Mouse (Mus musculus) layer of hippocampus, adult 8-10 months (tissue): ENCODE results near the gene Zfpm1. TPM values are rescaled to one million over a fixed set of nuclear protein-coding genes. Genes with fewer than 3 reads are reported as not detected.

ENCODE experiments used
- DNase-seq, 2 experiments: peaks; one replicate each; pipeline ENCODE4 v3.0.0; 2022; ENCODE audit warnings: low spot score in 2 of 2
- total RNA-seq, 4 experiments: library from RNA; stranded (reverse); gene quantifications; 2 replicates each; pipeline ENCODE4 v1.2.4; 2022

Gene Zfpm1
- total RNA-seq, 4 experiments from 2014 or later = 37.3 to 45.5 (median 41.5) TPM

DNA sequence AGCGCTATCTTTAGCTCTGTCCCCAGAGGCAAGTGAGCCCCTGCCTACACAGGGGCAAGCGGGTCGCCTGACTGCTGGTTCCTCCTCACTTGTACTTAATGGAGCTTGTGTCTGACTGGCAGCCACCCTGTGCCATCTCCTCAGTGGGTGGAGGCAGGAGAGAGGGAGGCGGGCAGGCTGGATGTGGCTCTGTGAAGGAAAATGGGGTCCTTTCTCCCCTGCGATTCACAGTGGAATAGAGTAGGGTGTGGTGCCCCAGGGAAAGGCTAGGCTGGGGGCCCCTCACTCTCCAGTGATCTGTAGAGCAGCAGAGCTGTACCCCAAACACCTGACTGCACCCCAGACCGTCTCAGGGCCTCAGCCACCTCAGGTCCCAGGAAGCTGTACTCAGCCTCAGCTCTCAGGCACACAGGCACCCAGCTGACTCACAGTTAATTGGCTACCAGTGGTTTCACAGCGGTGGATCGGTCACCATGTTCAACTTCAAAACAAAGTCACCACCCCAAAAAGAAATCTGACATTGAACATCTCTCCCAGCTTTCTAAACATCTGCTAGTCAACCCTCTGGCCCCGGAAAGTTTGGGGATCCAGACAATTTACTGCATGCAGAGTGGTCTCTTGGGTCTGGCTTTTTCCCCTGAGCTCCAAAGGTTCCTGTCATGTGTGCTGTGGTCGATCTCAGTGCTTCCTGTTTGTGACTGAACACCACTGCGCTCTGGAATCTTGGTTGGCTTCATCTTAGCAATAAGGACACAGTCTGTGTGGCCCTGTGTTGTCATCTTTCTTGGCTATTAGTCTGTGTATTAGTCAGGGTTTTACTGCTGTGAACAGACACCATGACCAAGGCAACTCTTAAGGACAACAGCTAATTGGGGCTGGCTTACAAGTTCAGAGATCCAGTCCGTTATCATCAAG lies 63.5 kb downstream of the Zfpm1 start:
- no peak for DNase-seq

DNA sequence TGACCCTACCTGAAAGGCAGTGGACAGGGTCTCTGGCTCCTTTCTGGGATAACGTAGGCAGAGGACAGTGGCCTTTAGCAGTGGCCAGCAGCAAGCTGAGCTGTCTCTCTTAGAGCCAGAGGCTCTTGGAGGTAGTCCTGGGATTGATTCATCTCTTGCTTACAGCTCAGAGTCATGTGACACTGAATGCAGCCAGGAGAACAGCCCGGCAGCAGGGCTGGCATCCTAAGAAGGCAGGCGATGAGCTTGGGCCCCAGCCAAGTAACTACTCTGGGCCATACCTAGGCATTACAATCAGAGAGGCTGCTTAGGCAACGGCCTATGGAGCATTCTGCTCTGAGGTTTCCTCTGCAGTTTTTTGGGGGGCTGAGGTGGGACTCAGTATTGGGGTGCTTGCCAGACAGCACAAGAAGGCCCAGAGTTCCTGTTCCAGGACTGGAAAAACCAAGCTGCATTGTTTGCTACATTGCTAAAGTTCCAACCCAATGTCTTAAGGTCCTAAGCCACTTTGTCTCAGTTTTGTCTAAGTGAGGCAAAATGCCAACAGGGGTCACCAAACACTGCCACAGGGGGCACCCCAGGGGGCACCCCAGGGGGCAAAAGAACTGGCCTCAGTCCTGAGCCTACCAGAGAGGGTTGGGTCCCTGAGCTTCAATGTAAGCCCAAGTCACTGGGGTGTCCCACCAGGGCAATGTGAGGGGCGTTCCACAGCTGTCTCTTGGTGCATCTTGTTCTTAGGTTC lies 66.0 kb downstream of the Zfpm1 start:
- peak; percentile 70 to 86 for DNase-seq

DNA sequence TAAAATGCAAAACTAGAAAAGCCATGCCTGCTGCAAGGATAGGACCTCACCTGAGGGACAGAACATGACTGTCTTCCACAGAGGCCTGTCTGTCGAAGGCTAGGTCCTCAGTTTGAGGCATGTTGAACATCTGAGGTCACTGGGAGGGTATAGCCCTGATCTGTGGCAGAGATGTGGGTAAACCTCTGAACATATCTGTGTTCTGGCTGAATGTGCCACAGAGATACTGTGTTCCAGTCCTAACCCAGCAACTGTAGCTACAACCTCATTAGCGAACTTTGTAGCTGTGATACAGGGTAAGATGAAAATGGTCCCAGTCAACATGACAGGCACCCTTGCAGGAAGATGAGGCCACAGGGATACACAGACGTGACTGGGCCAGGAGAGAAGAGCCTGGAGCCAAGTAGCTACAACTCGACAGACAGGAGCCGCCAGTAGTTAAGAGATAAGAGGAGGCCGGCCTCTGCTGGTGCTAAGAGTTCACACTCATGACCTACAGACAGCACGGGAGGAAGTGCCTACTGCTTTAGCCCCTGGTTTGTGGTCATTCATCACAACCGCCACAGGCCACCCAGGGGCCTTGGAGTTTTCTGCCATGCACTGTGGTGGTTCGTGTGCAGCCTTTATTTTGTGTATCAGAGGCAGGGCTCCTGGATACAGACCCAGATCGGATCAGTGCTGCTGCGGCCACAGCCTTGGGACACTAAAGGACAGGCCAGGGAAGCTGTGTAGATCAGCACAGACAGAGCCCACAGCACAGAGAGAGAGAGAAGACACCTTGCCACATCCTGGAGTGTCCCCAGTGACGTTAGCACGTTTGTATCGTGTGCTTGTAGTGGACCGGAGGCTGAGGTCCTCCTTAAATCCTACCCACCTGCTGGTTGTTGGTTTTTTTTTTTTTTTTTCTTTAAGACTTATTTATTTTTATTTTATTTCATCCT lies 67.7 kb downstream of the Zfpm1 start:
- no peak for DNase-seq

GRCm38 (mm10) chr8:122350309-122351089 lies 68.6 kb downstream of the Zfpm1 start:
- no peak for DNase-seq

GRCm38 (mm10) chr8:122354157-122354556 lies 72.2 kb downstream of the Zfpm1 start:
- no peak for DNase-seq

DNA sequence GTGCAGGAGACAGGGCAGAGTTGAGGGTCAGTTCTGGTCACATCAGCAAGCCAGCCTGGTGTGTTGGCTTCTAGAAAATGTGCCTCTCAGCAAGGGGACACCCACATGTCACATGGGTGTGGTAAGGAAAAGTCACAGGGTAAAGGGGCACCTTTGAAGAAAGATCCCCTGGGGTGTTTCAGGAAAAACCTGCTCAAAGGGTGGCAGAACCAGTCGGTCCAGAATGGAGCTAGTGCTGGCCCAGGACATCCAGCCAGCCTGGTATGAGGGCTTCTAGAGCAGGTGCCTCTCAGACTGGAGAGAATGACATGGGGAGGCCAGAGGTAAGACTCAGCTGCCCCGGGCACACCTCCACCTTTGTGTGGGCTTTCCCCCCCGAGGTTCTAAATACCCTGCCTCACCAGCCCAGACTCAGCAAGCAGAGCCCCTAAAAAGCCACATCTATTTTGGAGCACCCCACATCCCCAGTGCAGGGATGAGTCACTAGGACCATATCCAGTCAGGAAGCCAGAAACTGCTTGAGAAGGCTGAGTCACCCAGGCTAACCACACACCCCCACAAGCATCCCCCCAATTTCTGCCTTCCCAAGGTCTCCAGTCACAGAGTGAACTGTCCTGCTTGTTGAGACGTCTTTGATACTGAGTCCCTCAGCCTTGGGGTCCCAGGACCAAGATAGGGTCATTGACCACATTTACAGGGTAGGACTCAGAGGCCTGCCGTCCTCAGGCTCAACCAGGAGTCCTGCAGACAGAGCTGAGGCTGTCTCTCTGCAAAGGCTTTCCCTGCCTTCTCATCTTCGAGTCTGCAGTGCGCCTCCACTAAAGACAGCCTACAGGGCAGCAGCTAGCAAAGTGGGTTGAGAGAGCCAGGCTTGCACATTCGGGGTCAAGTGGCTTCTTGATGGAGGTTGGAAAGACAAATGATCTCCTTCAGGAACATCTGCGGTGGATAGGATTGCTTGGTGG lies 74.0 kb downstream of the Zfpm1 start:
- no peak for DNase-seq

DNA sequence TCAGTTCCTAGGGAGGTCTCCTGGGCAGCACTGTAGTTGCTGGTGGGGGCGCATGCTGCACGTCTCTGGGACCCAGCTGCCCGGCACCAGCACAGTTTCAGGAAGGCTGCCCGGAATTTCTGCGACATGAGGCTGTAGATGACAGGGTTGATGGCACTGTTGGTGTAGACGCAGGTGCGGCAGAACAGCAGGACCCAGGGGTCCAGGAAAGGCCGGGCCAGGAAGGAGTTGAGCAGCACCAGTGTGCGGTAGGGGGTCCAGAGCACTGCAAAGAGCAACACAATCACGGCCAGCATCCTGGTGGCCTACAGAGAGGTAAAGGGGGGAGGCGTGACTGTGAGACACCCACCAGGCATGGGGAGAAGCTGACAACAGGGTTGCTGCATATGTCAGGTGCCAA lies 75.3 kb downstream of the Zfpm1 start:
- DNase-seq = no peak

- no peak for DNase-seq
These were observed 75.7 kb downstream of the Zfpm1 start for GRCm38 (mm10) chr8:122357641-122358040.

DNA sequence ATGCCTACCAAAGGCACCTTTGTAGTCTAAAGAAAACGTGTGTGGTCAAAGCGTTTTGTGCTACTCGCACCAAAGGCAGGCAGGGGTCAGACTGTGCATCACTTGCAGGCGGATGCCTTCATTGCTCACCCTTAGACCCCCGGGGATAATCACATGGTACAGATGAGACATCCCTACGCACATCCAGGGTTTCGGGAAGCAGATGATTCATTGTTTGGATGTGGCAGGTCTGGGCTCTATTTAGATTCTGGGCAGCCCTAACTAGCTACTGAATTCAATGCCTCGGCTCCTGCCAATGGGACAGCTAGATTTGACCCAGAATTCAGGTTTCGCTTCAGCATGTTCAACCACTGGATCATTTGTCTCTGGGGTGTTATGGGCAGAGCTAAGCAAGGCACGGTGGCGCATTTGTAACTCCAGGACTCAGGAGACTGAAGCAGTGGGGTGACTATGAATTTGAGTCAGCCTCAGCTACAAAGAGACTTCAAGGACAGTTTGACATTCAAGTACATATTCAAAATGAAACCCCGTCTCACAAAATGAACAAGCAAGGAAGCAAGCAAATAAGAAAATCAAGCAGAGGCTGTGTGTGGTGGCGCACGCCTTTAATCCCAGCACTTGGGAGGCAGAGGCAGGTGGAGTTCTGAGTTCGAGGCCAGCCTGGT lies 77.3 kb downstream of the Zfpm1 start:
- DNase-seq = no peak

DNA sequence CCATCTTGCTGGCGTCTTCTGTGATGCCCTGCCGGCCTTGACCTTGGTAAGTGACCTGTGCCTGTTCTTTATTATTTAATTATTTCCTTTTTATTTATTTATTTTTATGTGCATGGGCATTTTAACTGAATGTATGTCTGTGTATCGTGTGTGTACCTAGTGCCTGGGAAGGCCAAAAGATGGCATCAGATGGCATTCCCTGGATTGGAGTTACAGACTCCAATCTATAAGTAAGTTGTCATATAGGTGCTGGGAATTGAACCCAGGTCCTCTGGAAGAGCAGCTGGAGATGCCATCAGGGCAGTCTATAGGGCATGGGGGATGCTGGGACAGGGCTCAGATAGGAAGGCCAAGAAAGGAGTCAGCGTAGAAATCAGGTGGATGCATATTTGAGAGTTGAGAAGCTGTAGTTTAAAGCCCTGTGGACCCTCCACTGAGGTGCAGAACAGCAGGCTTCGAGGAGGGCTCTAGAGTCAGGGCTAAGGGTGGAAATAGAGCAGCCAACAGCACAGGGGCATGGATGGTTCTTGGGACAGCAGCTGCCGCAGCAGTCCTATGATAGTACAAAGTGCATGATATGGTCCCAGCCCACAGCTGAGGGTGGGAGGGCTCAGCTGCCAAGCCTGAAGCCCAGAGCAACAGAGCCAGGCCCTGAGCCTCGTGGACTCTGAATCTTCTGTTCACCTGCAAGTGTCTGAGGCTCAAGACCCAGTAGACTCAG lies 78.9 kb downstream of the Zfpm1 start, which contains the start of gene Trhr2:
Gene Trhr2, minus strand, starts transcription at position 51 of the 721 bp plus-strand sequence.
- DNase-seq = no peak

DNA sequence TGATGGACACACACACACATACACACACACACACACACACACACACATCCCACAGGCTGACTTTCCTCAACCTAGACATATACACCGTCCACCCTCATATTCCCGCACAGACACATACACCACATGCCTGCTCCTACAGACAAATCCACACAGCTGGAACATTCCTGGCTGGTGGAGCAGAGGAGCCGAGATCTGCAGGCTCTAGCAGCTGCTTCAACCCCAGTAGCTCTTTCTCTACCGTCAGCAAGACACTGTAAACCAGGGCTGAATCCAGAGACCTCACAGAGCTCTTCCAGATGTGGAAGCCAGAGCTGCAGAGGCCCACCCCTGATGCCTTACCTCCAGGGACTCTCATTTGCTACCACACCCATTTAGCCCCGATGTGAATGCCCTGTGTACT lies 80.3 kb downstream of the Zfpm1 start:
- no peak for DNase-seq

DNA sequence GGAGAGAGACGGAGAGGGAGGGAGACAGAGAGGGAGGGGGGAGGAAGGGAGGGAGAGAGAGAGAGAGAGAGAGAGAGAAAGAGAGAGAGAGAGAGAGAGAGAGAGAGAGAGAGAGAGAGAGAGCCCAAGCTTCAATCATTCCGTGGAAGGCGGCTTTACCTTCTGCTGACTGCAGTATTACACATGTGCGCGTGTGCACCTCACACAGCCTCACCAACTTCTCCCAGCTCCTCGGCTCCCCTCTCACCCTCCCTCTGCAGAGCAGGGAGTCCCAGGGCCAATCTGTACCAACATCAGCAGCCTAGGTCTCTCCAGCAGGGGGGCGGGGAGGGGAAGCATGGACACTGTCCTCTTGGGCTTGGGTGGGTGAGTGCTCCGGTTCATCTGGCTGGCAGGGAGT lies 81.0 kb downstream of the Zfpm1 start:
- no peak for DNase-seq

- no peak for DNase-seq
These were observed 86.6 kb downstream of the Zfpm1 start for GRCm38 (mm10) chr8:122368494-122368893.

DNA sequence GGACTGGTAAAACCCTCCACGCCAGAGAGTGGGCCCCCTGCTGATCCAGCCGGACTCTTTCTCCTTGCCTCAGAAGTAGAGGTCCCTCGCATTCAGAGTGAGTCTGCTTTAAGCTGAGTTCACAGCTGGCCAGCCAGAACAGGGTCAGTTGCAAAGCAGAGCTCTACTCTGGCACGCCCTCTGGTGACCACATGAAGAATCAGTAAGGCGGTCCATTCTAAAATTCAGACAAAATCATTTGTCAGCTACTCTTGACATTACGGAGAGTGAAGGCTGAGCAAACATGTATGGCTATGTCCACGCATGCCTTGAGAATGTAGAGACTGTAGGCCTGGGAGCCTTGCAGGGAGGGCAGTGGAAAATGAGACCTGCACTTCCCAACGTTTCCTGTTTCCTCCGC lies 87.7 kb downstream of the Zfpm1 start:
- peak in 1 of 2 experiments; percentile 68 for DNase-seq

DNA sequence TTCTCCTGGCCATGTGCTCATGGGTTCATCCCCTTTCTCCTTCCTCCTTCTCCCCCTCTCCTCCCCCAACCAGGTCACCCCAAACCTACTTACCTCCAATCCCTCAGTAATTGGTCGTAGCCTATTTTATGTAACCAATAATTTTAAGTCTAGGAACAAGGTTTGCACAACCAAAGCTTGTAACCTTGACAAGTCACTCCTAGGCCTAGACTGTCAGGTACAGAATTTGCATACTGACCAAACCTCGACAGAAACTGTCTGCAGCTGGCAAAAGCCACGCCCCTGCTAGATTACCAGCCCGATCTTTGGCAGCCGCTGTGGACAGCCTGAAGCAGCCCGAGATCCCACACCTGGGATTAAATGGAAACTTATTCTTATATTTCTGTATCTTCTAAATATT lies 89.8 kb downstream of the Zfpm1 start:
- DNase-seq = no peak

DNA sequence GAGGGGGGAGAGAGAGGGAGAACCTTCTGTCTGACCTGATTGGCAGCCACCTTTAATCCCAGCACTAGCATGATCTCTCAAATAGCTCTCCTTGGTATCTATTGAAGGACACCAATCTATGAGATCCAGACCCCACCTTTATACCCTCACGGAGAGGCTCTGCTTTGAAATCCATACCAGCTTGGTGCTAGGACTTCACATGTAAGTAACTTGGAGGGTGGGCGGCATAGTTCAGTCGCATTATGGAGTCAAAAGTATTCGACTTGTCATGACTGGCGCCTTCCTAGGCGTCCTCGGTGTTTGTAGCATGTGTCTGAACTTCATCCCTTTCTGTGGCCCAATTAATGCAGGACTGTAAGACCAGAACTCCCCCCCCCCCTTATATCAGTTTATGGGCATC lies 93.4 kb downstream of the Zfpm1 start:
- no peak for DNase-seq

DNA sequence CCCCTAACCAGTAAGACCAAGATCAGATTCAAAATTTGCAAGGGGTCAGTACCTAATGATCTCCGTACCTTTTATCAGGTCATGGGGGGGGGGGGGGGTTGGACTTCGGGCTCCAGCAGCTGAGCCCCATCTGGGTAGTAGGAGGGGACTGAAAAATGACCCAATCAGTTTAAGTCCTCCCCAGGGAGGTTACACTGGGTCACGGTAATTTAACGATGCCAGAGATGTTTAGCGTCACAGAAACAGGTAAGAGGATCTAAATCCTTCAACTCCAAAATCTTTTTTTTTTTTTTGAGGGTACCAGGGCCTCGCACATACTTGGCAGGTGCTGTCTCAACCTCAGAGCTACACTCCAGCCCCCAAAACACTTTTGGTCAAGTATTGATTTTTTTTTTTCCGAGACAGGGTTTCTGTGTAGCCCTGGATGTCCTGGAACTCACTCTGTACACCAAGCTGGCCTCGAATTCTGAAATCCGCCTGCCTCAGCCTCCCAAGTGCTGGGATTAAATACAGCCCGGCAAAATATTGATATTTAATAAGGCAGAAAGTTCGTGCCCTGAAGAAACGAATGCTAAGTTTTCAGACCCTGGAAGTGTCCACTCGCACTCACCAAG lies 93.9 kb downstream of the Zfpm1 start:
- DNase-seq = no peak
